Mouse (Mus musculus) heart, adult 2 months (tissue): ENCODE measurements around the gene Tas2r116.

ENCODE experiments used
- CTCF ChIP-seq: fragments of 200-600 bp; IDR thresholded peaks from 2 replicates; pipeline ENCODE4 v1.8.1; 2022; ENCODE audit warnings: antibody characterized with exemption, mild to moderate bottlenecking, moderate library complexity
- POLR2A ChIP-seq: fragments of 200-500 bp; IDR thresholded peaks from 2 replicates; pipeline ENCODE4 v1.6.1; 2011; ENCODE audit warnings: mild to moderate bottlenecking, low read depth, low read length, control low read depth; ENCODE audit not compliant: insufficient read depth

- TF ChIP-seq CTCF (no peak), POLR2A (no peak)
These were observed 37.5 kb downstream of the Tas2r116 start, which contains the start of gene Tas2r113 for GRCm38 (mm10) chr6:132892711-132893110.
